Mouse (Mus musculus) stomach, postnatal 0 days (tissue): ENCODE measurements around the gene Sdsl. TPM values are rescaled to one million over a fixed set of nuclear protein-coding genes. Genes with fewer than 3 reads are reported as not detected.

ENCODE experiments used
- ATAC-seq: fragments of 200-750 bp; cut with Nextera tagmentation; 2 replicates; pipeline ENCODE4 v1.8.0; 2017; ENCODE audit not compliant: low FRiP score, low TSS enrichment
- DNase-seq: peaks from one replicate; pipeline ENCODE4 v3.0.0-alpha.2; 2016; ENCODE audit warnings: low spot score
- H3K27ac ChIP-seq: fragments of 300-500 bp; sonication (generic); replicated peaks from 2 replicates; pipeline ENCODE4 v1.5.1; 2014; ENCODE audit warnings: mild to moderate bottlenecking, control low read depth
- H3K27me3 ChIP-seq: fragments of 300-500 bp; sonication (generic); 2 replicates; pipeline ENCODE4 v1.6.1; 2014; ENCODE audit warnings: low read length; ENCODE audit not compliant: control insufficient read depth, insufficient read depth
- H3K36me3 ChIP-seq: fragments of 300-500 bp; sonication (generic); 2 replicates; pipeline ENCODE4 v1.6.1; 2014; ENCODE audit warnings: low read length, mixed read lengths; ENCODE audit not compliant: control insufficient read depth, insufficient read depth
- H3K4me1 ChIP-seq: fragments of 300-500 bp; sonication (generic); replicated peaks from 2 replicates; pipeline ENCODE4 v1.6.1; 2014; ENCODE audit warnings: antibody characterized with exemption; ENCODE audit not compliant: control insufficient read depth, insufficient read depth
- H3K4me2 ChIP-seq: fragments of 300-500 bp; sonication (generic); replicated peaks from 2 replicates; pipeline ENCODE4 v1.6.1; 2014; ENCODE audit warnings: low read depth, mild to moderate bottlenecking, control low read depth, moderate library complexity
- H3K4me3 ChIP-seq: fragments of 300-500 bp; sonication (generic); 2 replicates; pipeline ENCODE4 v1.5.1; 2014; ENCODE audit warnings: low read depth, low read length, control low read depth
- H3K9ac ChIP-seq: fragments of 300-500 bp; sonication (generic); 2 replicates; pipeline ENCODE4 v1.6.1; 2014; ENCODE audit warnings: mild to moderate bottlenecking, low read length, control low read depth, mixed read lengths
- H3K9me3 ChIP-seq: fragments of 300-500 bp; sonication (generic); 2 replicates; pipeline ENCODE4 v1.6.1; 2016; ENCODE audit warnings: low read length; ENCODE audit not compliant: control insufficient read depth
- CTCF ChIP-seq: IDR thresholded peaks from 2 replicates; pipeline ENCODE4 v1.5.1; 2016; ENCODE audit warnings: antibody characterized with exemption, low read depth, mild to moderate bottlenecking, moderate library complexity
- EP300 ChIP-seq: optimal IDR thresholded peaks from 2 replicates; pipeline ENCODE3; 2016; ENCODE audit warnings: antibody characterized with exemption
- WGBS: fragments of 180-500 bp; shearing (Covaris S2); extraction: QIAGEN DNeasy Blood & Tissue Kit; methylation state at CpG from one replicate; pipeline ENCODE4 v1.1.7; 2014; 5-methylcytosine and 5-hydroxymethylcytosine counted together
- polyA plus RNA-seq: library from polyadenylated mRNA; unstranded; fragments of >200 nt; fragmentation: Nextera tagmentation; extraction: Ambion mirVana; gene quantifications from 2 replicates; pipeline ENCODE4 v1.2.1, GENCODE M21; 2015

The Sdsl gene
- polyA plus RNA-seq, 1 experiment from 2014 or later = 16.8 TPM

- TF ChIP-seq CTCF = no peak
- no peak for TF ChIP-seq EP300
- Histone ChIP-seq H3K9ac (no peak overlapping the region), H3K27ac (no peak overlapping the region), H3K4me3 (no peak overlapping the region), H3K36me3 (no peaks in the 10 kb centered on the region), H3K4me1 (no peaks in the 10 kb centered on the region), H3K9me3 (no peaks in the 10 kb centered on the region), H3K27me3 (no peaks in the 10 kb centered on the region), H3K4me2 (no peak overlapping the region)
- WGBS = 51% methylated on average over 6 of the region's 6 CpGs
- DNase-seq = no peak
- ATAC-seq = no peak
Measured at GRCm38 (mm10) chr5:120468830-120469229, 3.8 kb downstream of the Sdsl start.

GRCm38 (mm10) chr5:120468336-120468735 lies 4.3 kb downstream of the Sdsl start:
- no peaks in the 10 kb centered on the region for H3K36me3 ChIP-seq
- no peak overlapping the region for H3K27ac ChIP-seq
- TF ChIP-seq CTCF (no peak), EP300 (no peak)
- 51% methylated on average over 5 of the region's 5 CpGs for WGBS
- H3K9me3 ChIP-seq = no peaks in the 10 kb centered on the region
- H3K9ac ChIP-seq = no peak overlapping the region
- H3K4me2 ChIP-seq = no peak overlapping the region
- H3K4me3 ChIP-seq = no peak overlapping the region
- ATAC-seq (peak; percentile 64), DNase-seq (peak; percentile 63)
- no peaks in the 10 kb centered on the region for H3K4me1 ChIP-seq
- H3K27me3 ChIP-seq = no peaks in the 10 kb centered on the region

- H3K4me1 ChIP-seq = no peaks in the 10 kb centered on the region
- H3K4me2 ChIP-seq = peak overlapping the region; percentile 17; the same call in 1 of the 2 replicates
- H3K4me3 ChIP-seq = no peak overlapping the region; the same call in 1 of the 2 replicates
- H3K36me3 ChIP-seq = no peaks in the 10 kb centered on the region
- H3K9me3 ChIP-seq = no peaks in the 10 kb centered on the region
- WGBS = 7% methylated on average over 4 of the region's 4 CpGs
- ATAC-seq (peak; percentile 68), DNase-seq (peak; percentile 79)
- no peaks in the 10 kb centered on the region for H3K27me3 ChIP-seq
- no peak overlapping the region for H3K9ac ChIP-seq
- 0 out of 2 replicates have a peak, but pooled peaks have one; percentile 25 for TF ChIP-seq CTCF
- TF ChIP-seq EP300 = no peak
- H3K27ac ChIP-seq = peak overlapping the region; percentile 58; the same call in 1 of the 2 replicates
Measured at GRCm38 (mm10) chr5:120467026-120467425, 5.6 kb downstream of the Sdsl start.

GRCm38 (mm10) chr5:120465860-120466259 lies 6.8 kb downstream of the Sdsl start:
- 59% methylated on average over 6 of the region's 6 CpGs for WGBS
- peak; percentile 91 for DNase-seq
- H3K27ac ChIP-seq = no peak overlapping the region

GRCm38 (mm10) chr5:120465062-120465461 lies 7.5 kb downstream of the Sdsl start:
- no peaks in the 10 kb centered on the region for H3K9me3 ChIP-seq
- no peak overlapping the region for H3K4me2 ChIP-seq
- no peaks in the 10 kb centered on the region for H3K36me3 ChIP-seq
- no peaks in the 10 kb centered on the region for H3K4me1 ChIP-seq
- ATAC-seq (no peak), DNase-seq (peak; percentile 38)
- H3K27me3 ChIP-seq = no peaks in the 10 kb centered on the region
- WGBS = 39% methylated on average over 5 of the region's 5 CpGs
- H3K27ac ChIP-seq = no peak overlapping the region
- peak; percentile 64 for TF ChIP-seq CTCF
- no peak for TF ChIP-seq EP300
- no peak overlapping the region for H3K9ac ChIP-seq
- no peak overlapping the region for H3K4me3 ChIP-seq

More at GRCm38 (mm10) chr5:120465860-120466259, 6.8 kb downstream of the Sdsl start:
- Histone ChIP-seq H3K4me3 (no peak overlapping the region), H3K9me3 (no peaks in the 10 kb centered on the region), H3K4me1 (no peaks in the 10 kb centered on the region), H3K27me3 (no peaks in the 10 kb centered on the region), H3K9ac (no peak overlapping the region), H3K4me2 (no peak overlapping the region), H3K36me3 (no peaks in the 10 kb centered on the region)
- no peak for TF ChIP-seq EP300
- TF ChIP-seq CTCF = peak; percentile 47
- peak; percentile 88 for ATAC-seq

GRCm38 (mm10) chr5:120464321-120464720 lies 8.3 kb downstream of the Sdsl start:
- H3K4me1 ChIP-seq = no peaks in the 10 kb centered on the region
- WGBS = 74% methylated on average over 4 of the region's 4 CpGs
- TF ChIP-seq EP300 (no peak), CTCF (peak; percentile 58)
- H3K9ac ChIP-seq = no peak overlapping the region
- H3K27ac ChIP-seq = no peak overlapping the region
- ATAC-seq (no peak), DNase-seq (no peak)
- H3K36me3 ChIP-seq = no peaks in the 10 kb centered on the region
- no peaks in the 10 kb centered on the region for H3K27me3 ChIP-seq
- no peaks in the 10 kb centered on the region for H3K9me3 ChIP-seq
- no peak overlapping the region for H3K4me2 ChIP-seq
- H3K4me3 ChIP-seq = no peak overlapping the region
